Mouse (Mus musculus) thymus, postnatal 0 days (tissue): ENCODE results near the gene Preb. TPM values are rescaled to one million over a fixed set of nuclear protein-coding genes. Genes with fewer than 3 reads are reported as not detected.
A peak's percentile ranks its signal among the peaks of the same experiment; 100 is the strongest.

Source experiments
- DNase-seq: peaks from one replicate; pipeline ENCODE4 v3.0.0-alpha.2; 2015; ENCODE audit warnings: low spot score
- polyA plus RNA-seq: library from polyadenylated mRNA; unstranded; fragments of >200 nt; fragmentation: Nextera tagmentation; extraction: Ambion mirVana; gene quantifications from 2 replicates; pipeline ENCODE4 v1.2.1, GENCODE M21; 2015

Preb gene
- polyA plus RNA-seq, 1 experiment from 2014 or later: 156 TPM

DNA sequence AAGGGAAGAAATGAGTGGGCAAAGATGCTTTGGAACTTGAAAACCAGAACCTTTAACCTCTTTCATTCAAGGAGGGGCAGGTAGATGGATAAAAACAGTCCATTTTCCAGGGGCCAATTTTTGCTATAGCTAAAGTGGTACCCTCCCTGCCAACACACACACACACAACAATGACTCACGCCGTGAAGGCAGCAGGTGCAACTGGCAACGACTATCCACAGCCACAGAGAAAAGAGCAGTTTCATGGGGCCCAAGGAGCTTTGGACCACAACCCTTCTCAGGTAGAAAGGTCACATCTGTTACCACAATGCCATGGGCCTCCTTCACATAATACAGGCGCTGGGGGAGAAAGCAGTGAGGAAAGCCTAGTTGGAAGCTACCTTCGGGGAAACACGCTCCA is 4.4 kb downstream of the Preb start:
- no peak for DNase-seq

GRCm38 (mm10) chr5:30954556-30954955 is 5.6 kb downstream of the Preb start:
- DNase-seq: no peak

- no peak for DNase-seq
Measured at GRCm38 (mm10) chr5:30954065-30954464, 6.1 kb downstream of the Preb start.

- DNase-seq: no peak
Measured at GRCm38 (mm10) chr5:30952551-30952950, 7.6 kb downstream of the Preb start.

DNA sequence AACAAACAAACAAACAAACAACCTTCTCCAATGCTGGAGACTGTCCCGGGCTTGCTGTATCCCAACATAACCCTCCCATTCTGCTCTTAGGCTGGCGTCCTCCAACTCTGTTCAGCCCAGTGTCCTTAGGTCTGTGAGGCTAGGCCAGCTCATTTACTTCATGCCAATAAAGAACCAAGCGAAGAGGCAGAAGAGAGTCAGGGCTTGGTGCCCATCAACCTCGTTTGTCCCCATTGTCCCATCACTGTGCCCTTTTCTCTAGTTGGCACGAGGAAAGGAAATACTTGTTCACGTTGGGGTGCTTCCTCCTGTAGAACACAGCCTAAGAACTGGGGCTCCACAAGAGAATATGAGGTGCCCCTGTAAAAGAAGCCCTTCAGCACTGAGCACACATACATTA is 8.5 kb downstream of the Preb start:
- no peak for DNase-seq

DNA sequence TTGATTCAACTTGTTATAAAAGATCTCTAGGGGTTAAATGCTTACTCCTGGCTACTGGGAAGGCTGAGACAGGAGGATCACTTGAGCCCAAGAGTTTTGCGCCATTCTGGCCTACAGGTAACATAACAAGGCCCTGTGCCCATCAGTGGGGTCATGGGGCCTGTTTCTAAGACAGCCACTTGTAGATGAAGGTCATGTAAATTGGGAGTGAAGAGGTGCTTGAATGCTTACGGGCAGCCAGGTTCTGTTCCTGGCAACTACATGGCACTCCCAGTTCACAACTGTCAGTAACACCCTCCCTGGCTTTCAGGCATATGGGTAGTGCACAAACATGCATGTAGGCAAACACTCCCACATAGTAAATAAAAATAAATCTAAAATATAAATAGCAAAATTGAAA is 9.2 kb downstream of the Preb start:
- DNase-seq: no peak

- no peak for DNase-seq
Measured at GRCm38 (mm10) chr5:30950451-30950850, 9.7 kb downstream of the Preb start.

DNA sequence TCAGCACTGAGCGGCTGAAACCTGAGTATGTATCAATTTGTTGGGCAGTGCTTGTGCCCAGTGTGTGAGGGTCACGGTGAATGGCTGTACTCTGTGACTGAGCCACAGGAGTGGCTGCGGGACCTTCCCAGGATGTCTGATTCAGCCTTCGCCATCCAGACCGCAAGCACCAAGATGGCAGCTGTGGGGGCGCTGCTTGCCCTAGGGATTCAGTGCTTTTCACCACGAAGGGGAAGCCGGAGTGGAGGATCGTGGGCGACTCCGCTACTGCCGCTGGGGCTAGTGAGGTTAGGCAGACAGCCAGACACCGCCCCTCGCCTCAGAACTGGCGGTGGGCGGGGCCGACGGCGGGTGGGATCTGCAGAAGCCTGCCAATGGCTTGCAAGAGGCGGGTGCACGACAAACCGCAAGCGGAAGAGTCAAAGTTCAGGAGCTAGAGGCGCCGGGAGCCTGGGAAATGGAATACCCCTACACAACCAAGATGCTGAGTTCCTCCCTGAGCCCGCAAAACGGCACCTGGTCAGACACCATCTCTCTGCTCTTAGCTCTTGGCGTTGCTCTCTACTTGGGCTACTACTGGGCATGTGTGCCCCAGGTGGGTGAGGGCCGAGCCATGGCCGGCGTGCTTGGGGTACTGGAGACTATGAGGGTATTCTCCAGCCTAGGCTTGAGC is 10.4 kb downstream of the Preb start:
- peak; percentile 94 for DNase-seq

- no peak for DNase-seq
Measured at GRCm38 (mm10) chr5:30948620-30949019, 11.5 kb downstream of the Preb start.

DNA sequence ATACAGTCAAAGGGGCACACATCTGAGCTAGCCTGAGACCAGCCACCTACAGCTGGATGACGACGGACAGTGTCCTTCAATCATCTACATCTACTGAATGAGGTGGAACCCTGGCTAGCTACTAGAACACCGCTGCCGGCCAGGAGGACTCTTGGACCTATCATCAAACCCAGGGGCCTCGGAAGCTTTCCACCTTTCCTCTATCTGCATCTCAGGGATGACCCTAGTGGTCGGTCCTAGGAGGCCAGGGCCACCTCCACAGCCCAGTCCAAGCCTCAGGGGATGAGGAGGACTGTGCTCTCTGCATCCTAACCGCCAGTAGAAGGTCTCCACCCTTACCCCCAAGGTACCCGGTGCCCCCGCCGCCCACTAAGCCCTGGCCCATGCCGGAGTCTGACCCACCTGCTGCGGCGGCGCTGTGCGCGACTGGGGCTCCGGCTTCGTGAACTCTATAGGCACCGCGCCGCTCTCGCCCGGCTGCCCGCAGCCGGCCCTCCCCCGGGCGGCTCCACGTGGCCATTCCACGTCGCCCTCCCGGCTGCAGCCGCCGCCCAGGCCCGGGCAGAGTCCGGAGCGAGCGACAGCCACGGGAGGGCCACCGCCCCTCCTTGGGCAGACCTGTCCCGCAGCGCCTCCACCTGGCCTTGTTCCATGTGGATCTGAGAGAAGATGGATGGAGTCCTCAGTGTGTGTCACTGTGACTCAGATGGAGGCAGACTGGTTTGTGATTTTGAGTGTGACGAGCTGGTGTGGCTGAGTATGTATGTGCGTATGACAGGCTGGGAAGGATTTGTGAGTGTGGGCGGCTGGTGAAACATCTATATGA is 15.0 kb downstream of the Preb start, which contains the start of gene Cgref1:
Gene Cgref1, minus strand, starts transcription at position 636 of the 826 bp plus-strand sequence.
- peak; percentile 25 for DNase-seq

- no peak for DNase-seq
Measured at GRCm38 (mm10) chr5:30944344-30944743, 15.8 kb downstream of the Preb start.

DNA sequence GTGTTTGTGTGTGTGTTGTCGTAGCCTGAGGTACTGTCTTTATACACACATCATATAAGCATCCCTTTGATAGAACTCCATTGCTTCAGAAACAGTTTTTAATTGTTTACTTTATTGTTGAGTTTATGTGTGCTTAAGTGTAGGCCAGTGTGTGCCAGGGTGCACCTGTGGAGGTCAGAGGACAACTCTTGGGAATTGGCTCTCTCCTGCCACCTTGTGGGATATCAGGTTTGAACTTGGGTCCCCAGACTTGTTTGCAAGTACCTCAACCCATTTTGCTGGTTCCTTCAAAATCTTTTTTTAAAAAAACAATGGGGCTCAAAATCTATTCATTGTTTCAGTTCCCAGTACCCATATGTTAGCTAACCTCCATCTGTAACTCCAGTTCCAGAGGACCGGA is 17.2 kb downstream of the Preb start:
- DNase-seq: peak; percentile 59

- DNase-seq: peak; percentile 21
Measured at GRCm38 (mm10) chr5:30934725-30935461, 25.3 kb downstream of the Preb start.

DNA sequence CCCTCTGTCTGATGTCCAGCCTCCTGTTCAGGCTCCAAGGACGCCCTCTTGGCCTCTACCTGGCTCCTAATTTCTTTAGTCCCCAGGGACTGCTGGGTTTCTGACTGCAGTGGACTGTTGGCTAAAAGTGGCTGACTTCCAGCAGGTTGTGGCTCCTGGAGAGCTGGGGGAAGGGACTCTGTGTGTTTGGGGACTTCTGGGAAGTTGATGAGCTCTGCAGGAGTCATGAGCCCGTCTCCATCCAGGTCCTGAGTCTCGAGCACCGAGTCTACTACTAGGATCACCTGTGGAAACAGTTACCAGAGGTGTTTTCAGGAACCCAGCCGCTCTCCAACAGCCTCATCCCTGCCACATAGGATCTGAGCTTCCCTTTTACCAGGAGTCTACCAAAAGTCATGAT is 26.5 kb downstream of the Preb start:
- DNase-seq: no peak

GRCm38 (mm10) chr5:30931378-30931777 is 28.8 kb downstream of the Preb start:
- DNase-seq: no peak

- DNase-seq: no peak
Measured at GRCm38 (mm10) chr5:30930846-30931245, 29.3 kb downstream of the Preb start.

GRCm38 (mm10) chr5:30930121-30930520 is 30.0 kb downstream of the Preb start:
- peak; percentile 50 for DNase-seq

DNA sequence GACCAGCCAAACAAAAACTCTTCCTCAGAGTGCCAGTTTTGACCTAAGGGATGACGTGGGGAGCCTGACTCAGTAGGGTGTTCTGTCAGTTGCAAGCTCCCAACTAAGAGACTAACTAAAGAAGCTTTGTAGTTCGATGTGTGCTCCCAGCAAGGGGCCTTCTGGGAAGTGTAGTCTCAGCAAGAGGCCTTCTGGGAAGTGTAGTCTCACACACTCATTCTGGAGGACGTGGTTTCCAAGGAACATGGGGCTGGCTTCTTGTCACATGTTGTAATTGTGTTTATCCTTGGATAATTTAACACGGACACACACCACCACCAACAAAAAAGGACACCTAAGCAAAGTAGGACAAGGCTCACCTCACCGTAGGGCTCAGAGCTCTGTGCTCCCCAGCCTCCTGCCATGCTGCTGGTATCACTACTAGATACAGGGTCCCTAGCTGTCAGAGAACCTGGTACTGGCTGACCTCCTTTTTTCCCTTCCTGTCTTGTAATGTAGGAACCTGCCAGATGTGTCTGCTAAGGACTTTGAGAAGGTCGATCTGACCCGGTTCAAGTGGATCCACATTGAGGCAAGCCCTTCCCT is 32.1 kb downstream of the Preb start:
- peak; percentile 43 for DNase-seq

DNA sequence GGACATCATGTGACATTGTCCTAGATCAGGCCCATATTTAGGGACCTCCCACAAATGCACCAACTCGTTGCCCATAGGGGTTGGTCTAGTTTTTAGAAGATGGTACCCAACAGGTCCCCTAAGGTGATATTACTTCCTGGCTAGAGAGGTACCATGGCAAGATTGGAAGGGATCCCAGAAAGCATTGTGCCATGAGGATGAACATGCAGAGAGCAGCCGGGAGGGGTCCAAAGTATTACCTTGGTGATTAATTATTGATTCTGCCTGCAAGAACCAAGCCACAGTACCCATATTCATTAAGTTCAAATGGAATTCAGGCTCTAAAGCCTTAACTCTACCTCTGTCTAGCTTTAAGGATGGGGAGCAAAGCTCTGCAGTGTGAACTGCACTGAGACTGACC is 34.1 kb downstream of the Preb start:
- no peak for DNase-seq

- DNase-seq: no peak
Measured at GRCm38 (mm10) chr5:30925217-30925616, 34.9 kb downstream of the Preb start.

GRCm38 (mm10) chr5:30924614-30925013 is 35.5 kb downstream of the Preb start:
- DNase-seq: no peak

DNA sequence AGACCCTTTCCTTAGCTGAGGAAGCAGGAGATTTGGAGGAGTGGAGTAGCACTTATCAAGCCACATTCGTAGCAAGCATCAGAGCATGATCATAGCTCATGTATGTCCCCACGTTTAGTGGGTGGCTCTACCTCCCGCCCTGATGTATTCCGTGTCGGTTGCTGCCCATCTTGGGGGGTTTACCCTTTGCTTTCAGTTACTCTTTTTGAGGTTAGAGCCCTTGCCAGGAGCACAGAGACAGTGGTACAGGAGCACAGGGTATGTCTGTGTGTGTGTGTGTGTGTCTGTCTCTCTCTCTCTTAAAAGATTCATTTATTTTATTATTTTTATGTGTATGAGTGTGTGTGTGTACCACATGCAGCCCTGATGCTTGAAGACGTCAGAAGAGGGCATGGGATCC is 37.0 kb downstream of the Preb start:
- no peak for DNase-seq
